Mouse (Mus musculus): ENCODE measurements around the gene Tpk1. TPM values are rescaled to one million over a fixed set of nuclear protein-coding genes. Genes with fewer than 3 reads are reported as not detected.

Tpk1 gene
- polyA plus RNA-seq, 1 experiment from 2014 or later, result 8.2 TPM

DNA sequence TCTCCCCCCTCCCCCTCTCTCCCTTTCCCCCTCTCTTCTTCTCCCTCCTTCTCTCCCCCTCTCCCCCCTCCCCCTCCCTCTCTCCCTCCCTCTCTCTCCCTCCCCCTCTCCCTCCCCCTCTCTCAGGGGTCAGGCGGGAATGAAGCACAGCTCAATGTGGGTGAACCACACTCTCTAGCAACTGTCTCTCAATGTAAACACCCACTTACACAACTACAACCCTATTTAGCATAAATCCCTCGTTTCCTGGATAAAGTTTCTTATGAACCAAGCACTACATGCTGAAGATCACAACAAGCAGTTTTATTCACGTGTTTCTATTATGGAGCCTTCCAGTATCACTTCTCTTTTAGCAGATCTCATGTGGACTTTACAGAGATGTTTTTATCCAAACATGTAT, 281.8 kb downstream of the Tpk1 start:
- no peak for DNase-seq (ENCODE audit: low spot score)
- no peak overlapping the region for H3K4me3 ChIP-seq (ENCODE audit: low read depth, low read length)
- H3K27me3 ChIP-seq (replicated peaks; ENCODE audit: control insufficient read depth, insufficient read depth, low read length), result no peaks in the 10 kb centered on the region
- no peak for ATAC-seq (ENCODE audit: low read depth)
- no peak overlapping the region for H3K9ac ChIP-seq (ENCODE audit: low read depth, low read length)
- H3K4me1 ChIP-seq (ENCODE audit: control insufficient read depth, insufficient read depth, low read length), result no peaks in the 10 kb centered on the region
- 62% methylated on average over 3 of the region's 3 CpGs for WGBS
- H3K4me2 ChIP-seq (ENCODE audit: low read depth, low read length), result no peak overlapping the region
- no peak overlapping the region for H3K27ac ChIP-seq (replicated peaks; ENCODE audit: low read depth, low read length)
- H3K9me3 ChIP-seq (ENCODE audit: control insufficient read depth, low read length), result no peaks in the 10 kb centered on the region
- no peaks in the 10 kb centered on the region for H3K36me3 ChIP-seq (ENCODE audit: control insufficient read depth, insufficient read depth, low read length)

DNA sequence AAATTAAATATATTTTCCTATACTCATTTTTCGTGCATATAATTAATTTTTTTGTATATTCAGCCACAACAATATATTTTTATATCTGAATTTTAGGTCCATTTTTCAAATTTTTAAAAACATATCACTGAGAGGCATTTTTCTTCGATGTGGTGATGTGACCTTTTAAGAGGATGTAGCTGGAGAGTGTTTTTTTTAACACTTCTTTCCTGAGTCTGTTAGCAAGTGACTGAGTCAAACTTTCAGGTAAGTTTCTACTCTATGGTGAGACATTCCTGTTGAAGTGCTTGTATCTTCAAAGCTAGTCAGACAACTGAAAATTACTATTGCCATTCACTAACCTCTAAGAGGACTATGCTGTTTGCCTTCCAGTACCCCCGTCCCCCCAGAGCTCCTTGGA, 283.3 kb downstream of the Tpk1 start:
- no peak overlapping the region for H3K27ac ChIP-seq (replicated peaks; ENCODE audit: low read depth, low read length)
- H3K27me3 ChIP-seq (replicated peaks; ENCODE audit: control insufficient read depth, insufficient read depth, low read length), result no peaks in the 10 kb centered on the region
- no peak for DNase-seq (ENCODE audit: low spot score)
- H3K36me3 ChIP-seq (ENCODE audit: control insufficient read depth, insufficient read depth, low read length), result no peaks in the 10 kb centered on the region
- no peak overlapping the region for H3K9ac ChIP-seq (ENCODE audit: low read depth, low read length)
- WGBS, result 82% methylated on average over 3 of the region's 3 CpGs
- no peaks in the 10 kb centered on the region for H3K9me3 ChIP-seq (ENCODE audit: control insufficient read depth, low read length)
- no peak overlapping the region for H3K4me3 ChIP-seq (ENCODE audit: low read depth, low read length)
- no peak overlapping the region for H3K4me2 ChIP-seq (ENCODE audit: low read depth, low read length)
- no peak for ATAC-seq (ENCODE audit: low read depth)
- no peaks in the 10 kb centered on the region for H3K4me1 ChIP-seq (ENCODE audit: control insufficient read depth, insufficient read depth, low read length)

DNA sequence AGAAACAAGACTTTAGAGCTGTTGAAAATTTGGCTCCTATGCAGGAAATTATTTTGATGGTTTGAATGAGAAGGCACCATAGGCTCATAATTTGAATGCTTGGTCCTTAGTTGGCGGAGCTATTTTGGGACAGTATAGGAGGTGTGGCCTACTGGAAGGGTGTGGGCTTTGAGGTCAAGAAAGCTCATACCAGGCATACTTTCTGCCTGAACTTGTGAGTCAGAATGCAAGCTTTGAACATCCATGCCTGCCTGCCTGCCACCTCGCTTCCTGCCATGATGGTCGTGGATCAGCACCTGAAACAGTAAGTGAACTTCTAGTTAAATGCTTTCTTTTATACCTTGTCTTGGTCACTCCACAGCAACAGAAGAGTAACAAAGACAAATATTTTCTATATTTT, 283.8 kb downstream of the Tpk1 start:
- Histone ChIP-seq H3K9ac (ENCODE audit: low read depth, low read length) (no peak overlapping the region), H3K27ac (replicated peaks; ENCODE audit: low read depth, low read length) (no peak overlapping the region), H3K4me1 (ENCODE audit: control insufficient read depth, insufficient read depth, low read length) (no peaks in the 10 kb centered on the region), H3K4me3 (ENCODE audit: low read depth, low read length) (no peak overlapping the region), H3K4me2 (ENCODE audit: low read depth, low read length) (no peak overlapping the region), H3K27me3 (replicated peaks; ENCODE audit: control insufficient read depth, insufficient read depth, low read length) (no peaks in the 10 kb centered on the region), H3K9me3 (ENCODE audit: control insufficient read depth, low read length) (no peaks in the 10 kb centered on the region), H3K36me3 (ENCODE audit: control insufficient read depth, insufficient read depth, low read length) (no peaks in the 10 kb centered on the region)
- DNase-seq (ENCODE audit: low spot score) (no peak), ATAC-seq (ENCODE audit: low read depth) (no peak)
- WGBS, result 61% methylated on average over 3 of the region's 3 CpGs

DNA sequence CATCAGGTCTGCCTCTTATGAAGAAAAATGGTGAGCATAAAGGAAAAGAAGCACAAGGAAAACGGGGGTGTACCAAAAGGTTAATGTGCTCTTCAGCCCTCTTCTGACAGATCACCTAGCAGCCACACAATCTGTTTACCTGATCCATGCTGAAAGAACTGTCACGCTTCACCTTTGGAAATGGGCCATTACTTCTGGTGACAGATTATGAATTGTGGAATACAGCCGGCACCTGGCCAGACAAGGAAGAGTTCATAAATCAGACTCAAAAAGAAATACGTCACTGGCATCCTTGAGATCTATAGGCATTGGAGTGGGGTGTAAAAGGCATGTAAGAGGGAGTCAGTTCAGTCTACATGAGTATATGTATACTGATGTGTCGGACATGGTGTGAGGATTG, 292.9 kb downstream of the Tpk1 start:
- DNase-seq (ENCODE audit: low spot score) (no peak), ATAC-seq (ENCODE audit: low read depth) (no peak)
- Histone ChIP-seq H3K9me3 (ENCODE audit: control insufficient read depth, low read length) (no peaks in the 10 kb centered on the region), H3K9ac (ENCODE audit: low read depth, low read length) (no peak overlapping the region), H3K36me3 (ENCODE audit: control insufficient read depth, insufficient read depth, low read length) (no peaks in the 10 kb centered on the region), H3K4me3 (ENCODE audit: low read depth, low read length) (no peak overlapping the region), H3K27me3 (replicated peaks; ENCODE audit: control insufficient read depth, insufficient read depth, low read length) (no peaks in the 10 kb centered on the region), H3K4me2 (ENCODE audit: low read depth, low read length) (no peak overlapping the region), H3K4me1 (ENCODE audit: control insufficient read depth, insufficient read depth, low read length) (no peaks in the 10 kb centered on the region), H3K27ac (replicated peaks; ENCODE audit: low read depth, low read length) (no peak overlapping the region)
- WGBS, result 83% methylated on average over 5 of the region's 5 CpGs

DNA sequence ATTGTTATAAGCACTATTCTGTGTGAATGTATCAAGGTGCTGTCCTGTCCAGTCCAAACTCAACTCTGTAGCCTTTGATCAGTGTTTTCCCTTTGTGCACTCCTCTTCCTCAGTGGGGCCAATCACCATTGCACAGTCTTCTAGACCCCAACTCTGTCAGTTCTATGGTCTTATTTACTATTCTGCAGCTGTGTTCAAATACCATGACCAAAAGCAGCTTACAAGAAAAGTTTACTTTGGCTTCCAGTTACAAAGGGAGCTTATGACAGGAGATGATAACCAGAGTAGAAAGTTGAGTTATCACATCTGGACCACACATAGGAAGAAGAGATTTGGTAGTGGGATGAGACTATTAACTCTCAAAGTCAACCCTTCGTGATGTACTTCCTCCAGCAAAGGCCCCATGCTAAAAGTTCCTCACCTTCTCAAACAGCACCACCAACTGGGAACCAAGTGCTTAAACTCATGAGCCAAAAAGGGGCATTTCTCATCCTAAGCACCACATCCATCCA, 298.6 kb downstream of the Tpk1 start:
- H3K9ac ChIP-seq (ENCODE audit: low read depth, low read length), result no peak overlapping the region
- H3K27me3 ChIP-seq (replicated peaks; ENCODE audit: control insufficient read depth, insufficient read depth, low read length), result no peaks in the 10 kb centered on the region
- no peaks in the 10 kb centered on the region for H3K36me3 ChIP-seq (ENCODE audit: control insufficient read depth, insufficient read depth, low read length)
- DNase-seq (ENCODE audit: low spot score) (no peak), ATAC-seq (ENCODE audit: low read depth) (0 out of 2 replicates have a peak, but pooled peaks have one; percentile 9)
- H3K9me3 ChIP-seq (ENCODE audit: control insufficient read depth, low read length), result no peaks in the 10 kb centered on the region
- no peak overlapping the region for H3K27ac ChIP-seq (replicated peaks; ENCODE audit: low read depth, low read length)
- H3K4me2 ChIP-seq (ENCODE audit: low read depth, low read length), result no peak overlapping the region
- no peaks in the 10 kb centered on the region for H3K4me1 ChIP-seq (ENCODE audit: control insufficient read depth, insufficient read depth, low read length)
- WGBS, result 68% methylated on average over 1 of the region's 1 CpGs
- H3K4me3 ChIP-seq (ENCODE audit: low read depth, low read length), result no peak overlapping the region

DNA sequence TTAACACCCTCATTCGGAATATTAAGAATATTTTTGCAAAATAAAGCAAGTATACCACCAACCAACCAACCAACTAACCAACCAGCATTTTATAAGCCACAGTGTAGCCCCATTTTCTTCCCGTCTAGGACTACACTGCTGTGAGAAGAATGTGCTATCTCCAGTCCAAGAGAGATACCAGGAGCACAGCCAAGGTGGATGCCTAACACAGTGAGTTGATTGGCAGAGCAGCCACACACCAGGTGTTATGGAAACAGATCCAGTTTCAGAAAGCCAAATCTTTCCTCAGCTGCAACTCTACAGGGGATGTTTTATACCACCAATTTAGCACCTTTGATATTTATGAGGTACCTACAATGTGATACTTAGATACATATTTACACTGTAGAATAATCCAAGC, 299.1 kb downstream of the Tpk1 start:
- Histone ChIP-seq H3K4me1 (ENCODE audit: control insufficient read depth, insufficient read depth, low read length) (no peaks in the 10 kb centered on the region), H3K9ac (ENCODE audit: low read depth, low read length) (no peak overlapping the region), H3K4me3 (ENCODE audit: low read depth, low read length) (no peak overlapping the region), H3K36me3 (ENCODE audit: control insufficient read depth, insufficient read depth, low read length) (no peaks in the 10 kb centered on the region), H3K9me3 (ENCODE audit: control insufficient read depth, low read length) (no peaks in the 10 kb centered on the region), H3K27ac (replicated peaks; ENCODE audit: low read depth, low read length) (no peak overlapping the region), H3K27me3 (replicated peaks; ENCODE audit: control insufficient read depth, insufficient read depth, low read length) (no peaks in the 10 kb centered on the region), H3K4me2 (ENCODE audit: low read depth, low read length) (no peak overlapping the region)
- ATAC-seq (ENCODE audit: low read depth) (no peak), DNase-seq (ENCODE audit: low spot score) (no peak)
- WGBS, result 68% methylated on average over 2 of the region's 2 CpGs

DNA sequence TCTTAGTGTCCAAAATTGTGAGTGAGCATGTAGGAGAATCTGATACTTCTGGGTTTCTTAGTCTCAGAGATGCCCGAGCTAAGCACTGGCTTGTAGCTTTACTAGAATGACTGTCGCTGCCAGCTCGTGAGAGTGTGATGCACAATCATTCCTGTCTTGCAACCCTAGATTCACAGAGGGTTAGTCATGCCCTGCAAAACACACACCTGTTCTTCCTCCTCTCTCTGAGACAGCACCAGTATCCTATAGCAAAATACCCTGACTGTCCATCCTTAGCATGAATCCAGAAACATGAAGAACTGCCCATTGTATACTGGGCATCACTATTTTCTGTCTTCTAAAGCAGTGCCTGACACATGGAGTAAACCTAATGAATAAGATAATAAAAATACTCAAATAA, 302.2 kb downstream of the Tpk1 start:
- Histone ChIP-seq H3K4me3 (ENCODE audit: low read depth, low read length) (no peak overlapping the region), H3K27ac (replicated peaks; ENCODE audit: low read depth, low read length) (no peak overlapping the region), H3K9me3 (ENCODE audit: control insufficient read depth, low read length) (no peaks in the 10 kb centered on the region), H3K4me2 (ENCODE audit: low read depth, low read length) (no peak overlapping the region), H3K4me1 (ENCODE audit: control insufficient read depth, insufficient read depth, low read length) (no peaks in the 10 kb centered on the region), H3K36me3 (ENCODE audit: control insufficient read depth, insufficient read depth, low read length) (no peaks in the 10 kb centered on the region), H3K9ac (ENCODE audit: low read depth, low read length) (no peak overlapping the region), H3K27me3 (replicated peaks; ENCODE audit: control insufficient read depth, insufficient read depth, low read length) (no peaks in the 10 kb centered on the region)
- DNase-seq (ENCODE audit: low spot score) (no peak), ATAC-seq (ENCODE audit: low read depth) (no peak)
- WGBS, result 75% methylated on average over 3 of the region's 3 CpGs

DNA sequence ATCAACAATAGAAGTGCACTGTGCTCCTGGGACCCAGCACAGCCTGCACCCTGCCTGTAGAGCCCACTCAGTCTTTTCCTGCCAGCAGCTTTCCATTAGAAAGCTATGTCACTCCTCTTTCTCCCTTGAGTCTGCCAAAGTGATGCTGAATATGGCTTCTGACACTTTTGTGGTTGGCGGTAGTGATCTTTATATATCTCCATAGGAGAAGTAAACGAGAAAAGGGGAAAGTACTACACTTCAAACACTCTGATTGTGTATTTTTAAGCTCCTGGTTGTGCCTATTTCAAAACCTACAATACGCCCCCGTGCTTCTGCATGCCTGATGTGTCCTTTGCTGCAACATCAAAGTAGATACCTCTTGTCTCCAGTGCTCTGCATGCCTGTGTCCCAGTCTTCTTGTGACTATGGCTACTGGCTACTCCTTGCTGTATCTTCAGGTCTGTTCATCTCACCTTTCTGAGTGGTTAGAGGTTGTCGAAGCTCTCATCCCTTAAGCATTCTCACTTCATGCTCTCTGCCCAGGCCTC, 302.7 kb downstream of the Tpk1 start:
- ATAC-seq (ENCODE audit: low read depth), result no peak
- Histone ChIP-seq H3K4me1 (ENCODE audit: control insufficient read depth, insufficient read depth, low read length) (no peaks in the 10 kb centered on the region), H3K9me3 (ENCODE audit: control insufficient read depth, low read length) (no peaks in the 10 kb centered on the region), H3K4me3 (ENCODE audit: low read depth, low read length) (no peak overlapping the region), H3K36me3 (ENCODE audit: control insufficient read depth, insufficient read depth, low read length) (no peaks in the 10 kb centered on the region), H3K9ac (ENCODE audit: low read depth, low read length) (no peak overlapping the region), H3K4me2 (ENCODE audit: low read depth, low read length) (no peak overlapping the region), H3K27ac (replicated peaks; ENCODE audit: low read depth, low read length) (no peak overlapping the region), H3K27me3 (replicated peaks; ENCODE audit: control insufficient read depth, insufficient read depth, low read length) (no peaks in the 10 kb centered on the region)
- WGBS, result 75% methylated on average over 5 of the region's 5 CpGs
- no peak for DNase-seq (ENCODE audit: low spot score)

DNA sequence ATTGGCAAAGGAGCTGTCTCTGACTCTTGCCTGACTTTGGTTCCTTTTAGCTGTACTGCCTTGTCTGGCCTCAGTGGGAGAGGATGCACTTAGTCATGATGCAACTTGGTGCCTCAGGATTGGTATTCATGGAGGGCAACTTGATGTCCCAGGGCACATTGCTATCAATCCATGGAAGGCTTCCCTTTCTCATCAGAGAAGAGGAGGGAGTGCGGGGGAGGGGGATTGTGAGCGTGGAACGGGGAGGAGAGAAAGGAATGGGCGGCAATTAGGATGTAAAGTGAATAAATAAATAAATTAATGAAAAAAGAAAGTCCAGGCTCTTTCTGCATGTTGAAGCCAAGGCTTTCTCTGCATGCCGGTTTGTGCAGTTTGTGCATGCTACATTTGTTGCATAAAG, 304.8 kb downstream of the Tpk1 start:
- Histone ChIP-seq H3K9me3 (ENCODE audit: control insufficient read depth, low read length) (no peaks in the 10 kb centered on the region), H3K9ac (ENCODE audit: low read depth, low read length) (no peak overlapping the region), H3K4me2 (ENCODE audit: low read depth, low read length) (no peak overlapping the region), H3K27me3 (replicated peaks; ENCODE audit: control insufficient read depth, insufficient read depth, low read length) (no peaks in the 10 kb centered on the region), H3K4me1 (ENCODE audit: control insufficient read depth, insufficient read depth, low read length) (no peaks in the 10 kb centered on the region), H3K36me3 (ENCODE audit: control insufficient read depth, insufficient read depth, low read length) (no peaks in the 10 kb centered on the region), H3K4me3 (ENCODE audit: low read depth, low read length) (no peak overlapping the region), H3K27ac (replicated peaks; ENCODE audit: low read depth, low read length) (no peak overlapping the region)
- DNase-seq (ENCODE audit: low spot score) (no peak), ATAC-seq (ENCODE audit: low read depth) (no peak)
- 56% methylated on average over 5 of the region's 5 CpGs for WGBS
